Mouse (Mus musculus): ENCODE measurements around the gene Acadm.

Gene Acadm

DNA sequence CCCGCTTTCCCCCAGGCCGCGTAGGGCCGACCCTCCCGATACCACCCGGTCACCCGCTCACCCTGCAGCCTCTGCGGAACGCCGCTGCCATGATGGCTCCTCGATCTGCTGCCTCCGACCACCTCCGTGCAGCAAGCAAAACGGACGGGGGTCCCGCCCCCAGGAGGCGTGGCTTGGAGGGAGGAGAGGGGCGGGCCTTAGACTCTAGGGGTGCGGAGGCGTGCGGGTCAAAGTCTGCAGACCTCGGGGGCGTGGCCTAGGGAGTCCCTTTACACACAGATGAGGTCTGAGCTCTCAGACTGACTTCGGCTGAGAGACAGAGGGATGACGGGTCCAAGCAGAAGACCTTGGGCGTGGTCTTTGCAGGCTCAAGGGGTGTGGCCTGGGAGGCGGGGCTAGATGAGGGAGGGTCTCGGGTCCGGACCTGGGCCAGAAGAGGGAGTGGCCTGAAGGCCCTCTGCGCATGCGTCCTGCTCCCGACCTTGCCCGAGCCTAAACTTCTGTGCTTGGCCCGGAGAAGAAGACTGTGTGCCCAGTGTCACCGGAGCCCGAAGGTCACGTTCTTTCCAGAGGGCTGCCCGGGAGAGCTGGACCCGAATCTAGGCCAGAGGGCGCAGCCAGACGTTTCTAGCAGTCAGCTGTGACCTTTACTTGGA, at the start of gene Acadm:
TSS of gene Acadm (minus strand) at position 298 of the 656 bp plus-strand sequence.
- DNase-seq: peak; percentile 99

DNA sequence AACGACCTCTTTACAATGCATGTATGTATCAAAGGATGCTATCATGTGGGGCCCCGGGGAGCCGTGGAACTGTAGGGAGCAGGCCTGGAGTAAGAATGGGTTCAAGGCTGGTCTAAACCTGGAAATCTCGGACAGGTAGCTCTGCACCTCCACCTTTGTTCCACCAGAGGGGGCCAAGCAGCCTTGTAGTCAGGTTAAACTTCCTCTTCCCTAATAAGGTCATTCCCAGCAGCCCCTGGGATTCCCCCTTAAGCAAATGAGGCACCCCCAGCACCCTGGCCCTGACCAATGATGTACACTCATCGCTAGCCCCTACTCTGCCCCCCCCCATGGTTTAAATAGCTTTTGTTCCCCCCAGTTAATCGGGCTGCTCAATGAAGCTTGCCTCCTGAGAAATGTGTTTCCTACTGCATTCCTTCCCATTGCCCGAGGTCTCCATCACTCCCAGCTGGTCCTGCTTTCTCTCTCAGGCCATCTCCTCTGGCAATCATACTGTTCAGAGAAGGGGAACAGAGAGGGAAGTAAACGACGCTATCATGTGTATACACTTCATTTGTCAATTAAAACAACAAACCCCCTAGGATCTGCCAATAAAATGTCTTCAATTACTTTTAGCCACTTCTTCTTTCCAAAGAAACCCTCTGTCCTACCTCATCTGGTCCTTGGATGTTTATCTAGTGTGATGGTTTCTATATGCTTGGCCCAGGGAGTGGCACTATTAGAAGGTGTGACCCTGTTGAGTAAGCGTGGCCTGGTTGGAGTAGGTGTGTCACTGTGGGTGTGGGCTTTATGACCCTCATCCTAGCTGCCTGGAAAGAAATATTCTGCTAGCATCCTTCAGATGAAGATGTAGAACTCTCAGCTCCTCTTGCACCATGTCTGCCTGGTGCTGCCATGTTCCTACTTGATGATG, 40.3 kb upstream of the Acadm start:
- peak in 1 of 2 experiments; percentile 31 for DNase-seq

DNA sequence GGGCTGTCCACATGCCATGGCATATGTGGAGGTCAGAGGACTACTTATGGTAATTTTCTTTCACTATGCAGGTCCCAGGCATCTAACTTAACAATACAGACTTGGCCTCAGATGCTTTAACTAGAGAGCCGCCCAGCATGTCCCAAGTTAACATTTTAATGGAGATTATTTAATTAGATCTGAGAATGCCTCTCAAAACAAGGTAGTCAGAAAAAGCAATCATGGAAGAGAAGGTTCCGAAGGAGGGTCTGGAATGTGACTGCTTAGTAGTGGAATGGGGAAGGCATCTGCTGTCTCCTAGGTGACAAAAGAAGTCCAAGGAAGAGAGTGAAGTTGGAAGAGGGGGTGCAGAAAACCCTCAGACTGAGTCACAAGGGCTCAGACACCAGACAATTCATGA, 36.2 kb upstream of the Acadm start:
- no peak for DNase-seq

DNA sequence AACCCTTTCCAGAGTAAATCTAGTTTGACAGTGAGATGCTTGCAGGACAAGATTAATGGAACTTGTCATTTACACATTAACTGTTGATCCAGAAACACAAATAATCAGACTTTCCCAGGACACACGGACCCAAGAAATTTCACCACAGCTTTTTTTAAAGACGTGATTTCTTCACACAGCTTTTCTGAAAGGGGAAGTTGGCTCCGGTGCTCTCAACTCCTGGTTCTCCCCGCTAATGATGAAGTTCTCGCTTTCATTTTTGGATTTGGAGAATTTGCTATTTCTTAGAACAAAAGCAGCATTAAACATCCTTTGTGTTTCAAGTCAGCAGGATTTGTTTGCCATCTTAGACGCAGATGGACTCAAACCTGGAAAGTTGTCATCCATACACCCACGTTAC, 31.4 kb upstream of the Acadm start:
- DNase-seq: no peak

DNA sequence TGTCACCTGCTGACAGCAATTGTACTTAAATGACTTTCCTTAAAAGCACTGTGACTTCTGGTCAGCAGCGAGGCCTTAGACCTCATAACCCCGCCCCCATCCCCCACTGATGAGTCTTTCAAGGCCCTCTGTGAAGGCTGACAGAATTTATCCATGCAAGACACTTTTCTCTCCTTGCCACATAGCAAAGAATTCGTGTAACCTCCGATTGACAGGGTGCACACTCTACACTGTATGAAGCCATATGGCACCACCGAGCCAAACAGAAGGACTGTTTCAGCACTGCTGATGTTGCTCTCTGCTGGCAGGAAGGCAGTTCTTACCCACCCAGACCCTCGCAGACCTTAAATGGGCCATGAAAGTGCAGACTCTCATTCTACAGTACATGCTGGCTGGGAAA, 30.6 kb upstream of the Acadm start:
- no peak for DNase-seq

DNA sequence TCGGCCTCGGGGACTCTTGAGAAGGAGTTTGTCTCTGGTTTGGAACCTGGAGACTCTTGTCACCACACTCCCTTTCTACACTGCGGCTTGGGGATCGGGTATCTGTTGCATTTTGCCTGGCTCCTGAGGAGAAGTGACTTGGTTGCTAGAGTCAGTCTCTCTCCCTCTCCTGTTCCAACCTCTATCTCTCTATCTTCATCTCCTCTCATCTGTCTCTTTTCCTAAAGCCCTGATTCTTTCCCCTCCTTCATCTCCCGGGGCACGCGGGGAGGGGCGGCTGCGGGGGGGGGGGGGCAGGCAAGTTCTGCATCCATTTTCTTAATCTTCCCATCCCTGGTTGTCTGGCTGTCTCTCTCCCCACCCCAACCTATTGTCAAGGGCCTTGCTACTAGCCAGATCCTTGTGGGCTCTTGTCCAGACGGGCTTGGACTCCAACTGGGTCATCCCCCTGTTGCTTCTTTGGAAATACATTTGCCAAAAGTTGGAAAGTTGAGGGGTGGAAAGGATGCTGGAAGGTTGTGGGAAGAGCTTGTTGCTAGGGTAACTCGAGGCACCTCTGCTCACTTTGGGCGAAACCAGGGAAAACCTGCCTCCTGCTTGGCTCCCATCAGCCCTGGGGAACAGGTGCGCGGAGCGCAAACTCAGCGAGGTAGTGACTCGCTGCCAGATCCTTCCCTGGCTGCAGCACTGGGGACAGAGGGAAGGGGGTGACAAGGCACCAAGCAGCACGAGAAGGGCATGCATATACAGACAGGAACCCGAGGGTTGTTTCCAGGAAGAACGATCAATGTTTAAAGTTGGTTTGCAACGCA, 29.7 kb upstream of the Acadm start:
- DNase-seq: no peak

DNA sequence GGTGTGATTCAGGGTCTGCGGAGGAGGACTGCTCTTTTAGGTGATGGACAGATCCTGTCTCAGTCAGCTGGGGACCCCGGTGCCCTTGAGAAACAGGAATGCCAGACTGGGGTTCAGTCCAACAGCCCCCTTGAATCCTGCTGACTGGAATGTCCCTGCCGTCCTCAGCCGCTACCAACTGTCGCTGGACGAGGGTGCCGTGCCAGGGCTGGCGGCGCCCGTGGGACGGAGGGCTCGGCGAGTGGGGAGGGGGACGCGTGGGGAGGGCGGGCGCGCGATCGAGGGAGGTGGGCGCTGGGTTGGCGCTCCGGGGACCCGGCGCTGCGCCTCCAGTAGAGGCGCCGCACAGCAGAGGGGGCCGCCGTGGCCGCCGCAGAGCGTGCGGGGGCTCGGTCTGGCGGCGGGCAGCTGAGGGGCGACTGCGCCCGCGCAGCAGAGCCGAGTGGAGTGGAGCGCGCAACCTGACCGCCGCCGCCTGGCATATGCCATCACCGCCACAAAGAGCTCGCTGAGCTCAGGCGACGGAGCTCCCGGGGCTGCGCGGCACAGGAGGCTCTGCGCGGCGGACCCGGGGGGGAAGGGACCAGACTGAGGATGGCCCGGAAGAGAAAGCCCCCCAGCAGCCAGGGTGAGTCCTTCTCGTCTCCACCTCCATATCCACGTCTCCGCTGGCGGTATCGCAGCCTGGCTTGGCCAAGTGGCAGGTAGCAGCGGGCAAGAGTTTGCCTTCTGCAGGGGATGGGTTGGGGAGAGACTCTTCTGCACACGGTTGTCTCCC, 28.9 kb upstream of the Acadm start, which contains the start of gene Slc44a5:
TSS of gene Slc44a5 (plus strand) at position 266 of the 778 bp plus-strand sequence.
- no peak for DNase-seq

DNA sequence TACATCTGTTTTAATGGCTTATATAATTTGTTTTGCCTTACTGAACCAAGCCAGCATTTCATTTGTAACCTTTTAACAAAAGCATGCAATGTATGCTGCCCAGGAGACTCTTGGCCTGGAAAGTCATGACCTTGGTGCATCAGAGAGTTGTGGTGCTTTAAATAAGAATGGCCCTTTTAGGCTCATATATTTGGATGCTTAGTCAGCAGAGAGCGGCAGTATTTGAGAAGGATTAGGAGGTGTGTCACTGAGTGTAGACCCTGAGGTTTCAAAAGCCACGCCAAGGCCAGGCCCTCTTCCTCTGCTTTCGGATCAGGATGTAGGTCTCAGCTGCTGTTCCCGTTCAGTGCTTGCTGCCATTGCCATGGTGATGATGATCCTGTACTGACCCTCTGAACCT, 25.0 kb upstream of the Acadm start:
- no peak for DNase-seq

DNA sequence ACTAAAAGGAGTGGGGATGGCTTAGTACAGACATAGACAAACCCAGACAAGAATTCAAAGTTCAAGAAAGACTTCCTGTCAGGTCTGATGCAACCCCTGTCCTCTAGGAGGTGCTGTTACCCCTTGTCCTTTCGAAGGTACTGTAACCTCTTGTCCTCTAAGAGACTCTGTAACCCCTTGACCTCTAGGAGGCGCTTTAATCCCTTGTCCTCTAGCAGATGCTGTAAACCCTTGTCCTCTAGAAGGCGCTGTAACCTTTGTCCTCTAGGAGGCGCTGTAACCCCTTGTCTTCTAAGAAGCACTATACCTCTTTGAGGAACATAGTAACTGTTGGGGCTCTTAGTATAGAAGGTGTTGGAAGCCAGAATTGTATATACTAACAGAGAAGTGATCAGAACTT, 24.1 kb upstream of the Acadm start:
- DNase-seq: no peak

DNA sequence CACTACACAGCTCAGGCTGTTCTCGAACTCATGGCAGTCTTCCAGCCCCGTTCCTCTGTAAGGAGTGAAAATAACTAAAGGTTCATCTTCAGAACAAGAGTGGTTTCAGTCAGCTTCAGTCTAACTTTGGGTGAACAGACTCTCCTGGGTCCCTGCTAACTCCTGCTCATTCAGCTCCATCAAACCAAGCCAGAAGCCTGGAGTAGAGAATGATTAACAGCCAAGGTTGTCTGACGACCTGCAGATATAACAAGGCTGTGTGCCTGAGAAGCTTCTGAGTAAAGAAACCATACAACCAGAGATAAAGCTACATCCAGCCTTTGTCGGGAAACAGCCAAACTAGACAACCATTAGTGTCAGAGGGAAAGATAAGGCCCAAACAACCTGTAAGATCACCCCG, 23.0 kb upstream of the Acadm start:
- no peak for DNase-seq

DNA sequence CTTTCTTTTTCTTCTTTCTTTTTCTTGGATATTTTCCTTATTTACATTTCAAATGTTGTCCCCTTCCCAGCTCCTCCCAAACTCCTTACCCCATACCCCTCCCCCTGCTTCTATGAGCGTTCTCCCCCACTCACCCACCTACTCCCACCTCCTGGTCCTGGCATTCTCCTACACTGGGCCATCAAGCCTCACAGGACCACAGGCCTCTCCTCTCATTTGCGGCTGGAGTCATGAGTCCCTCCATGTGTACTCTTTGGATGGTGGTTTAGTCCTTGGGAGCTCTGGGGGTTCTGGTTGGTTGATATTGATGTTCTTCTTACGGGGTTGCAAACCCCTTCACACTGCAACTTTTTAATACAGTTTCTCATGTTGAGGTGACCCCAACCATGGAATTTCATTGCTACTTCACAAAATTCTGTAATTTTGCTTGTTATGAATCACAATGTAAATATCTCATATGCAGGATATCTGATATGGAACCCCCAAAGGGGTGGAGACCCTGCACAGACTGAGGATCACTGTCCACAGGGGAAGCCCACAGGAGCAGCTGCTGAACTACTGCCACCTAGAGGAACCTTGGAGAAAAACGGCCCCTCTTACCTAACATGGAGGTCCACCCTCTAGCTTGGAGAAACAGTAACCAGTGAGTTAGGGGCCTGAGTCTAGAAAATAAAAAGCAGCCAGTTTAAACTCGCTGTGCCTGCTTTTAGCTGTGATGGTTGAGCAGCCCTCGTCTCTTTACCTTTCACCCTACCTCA, 17.4 kb upstream of the Acadm start:
- DNase-seq: no peak

DNA sequence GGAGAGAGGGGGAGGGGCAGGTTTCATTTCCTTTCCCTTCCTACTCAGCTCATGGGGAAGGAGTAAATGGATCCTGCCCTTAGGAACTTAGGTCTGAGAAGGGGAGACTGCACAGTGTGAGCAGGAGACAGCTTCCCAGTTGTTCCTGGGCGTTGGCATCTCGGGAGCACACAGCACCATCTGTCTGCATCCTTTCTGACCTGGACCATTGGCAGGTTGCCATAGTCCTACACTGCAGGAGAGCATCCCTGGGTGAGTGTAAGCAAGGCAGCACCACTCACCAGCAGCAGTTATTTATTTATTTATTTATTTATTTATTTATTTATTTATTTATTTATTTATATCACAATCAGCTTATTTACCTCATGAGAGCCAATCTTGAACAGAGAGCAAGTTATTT, 16.5 kb upstream of the Acadm start:
- no peak for DNase-seq

DNA sequence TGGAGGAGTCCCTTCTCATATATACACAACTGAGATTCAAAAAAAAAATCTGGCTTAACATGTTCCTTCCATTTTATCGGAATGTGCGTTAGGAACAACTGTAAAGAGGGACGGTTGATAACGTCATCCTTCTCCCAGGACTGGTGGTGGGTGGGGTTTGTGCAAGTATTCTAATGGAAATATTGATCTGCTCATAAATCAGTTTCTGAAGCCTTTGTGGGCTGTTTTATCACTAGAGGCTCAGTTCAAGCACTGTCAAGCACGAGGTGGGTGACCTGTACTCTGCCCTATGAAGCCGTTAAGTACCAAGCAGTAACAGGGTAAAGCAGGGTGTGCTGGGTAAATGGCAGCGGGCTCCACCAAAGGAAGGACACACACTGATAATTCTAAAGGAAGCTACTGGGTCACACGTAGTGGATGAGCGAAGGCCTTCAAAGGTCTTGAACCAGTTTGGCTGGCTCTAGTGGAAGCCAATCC, 15.3 kb upstream of the Acadm start:
- DNase-seq: no peak

DNA sequence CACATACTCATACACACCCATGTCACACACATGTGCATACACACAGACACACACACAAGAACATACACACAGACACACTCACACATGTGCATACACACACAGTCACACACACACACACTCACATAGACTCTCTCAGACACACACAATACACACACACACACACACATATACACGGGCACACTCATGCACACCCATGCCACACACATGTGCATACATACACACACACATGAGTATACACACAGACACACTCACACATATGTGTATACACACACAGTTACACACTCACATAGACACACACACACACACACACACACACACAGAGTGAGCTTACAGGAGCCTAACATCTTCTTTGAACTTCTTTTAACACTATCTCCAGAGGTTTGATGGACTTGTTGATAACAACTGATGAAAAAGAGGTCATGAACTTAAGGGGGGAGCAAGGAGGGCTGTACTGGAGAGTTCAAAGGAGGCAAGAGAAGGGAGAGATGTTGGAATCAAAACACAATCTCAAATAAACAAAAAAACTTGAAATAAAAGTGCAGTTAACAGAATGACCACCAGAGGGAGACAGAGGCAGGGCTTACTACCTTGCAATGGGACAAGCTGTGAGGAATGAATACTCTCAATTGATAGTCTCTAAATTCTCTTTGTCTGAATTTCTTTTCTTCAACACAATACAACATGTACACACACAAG, 14.8 kb upstream of the Acadm start:
- no peak for DNase-seq

DNA sequence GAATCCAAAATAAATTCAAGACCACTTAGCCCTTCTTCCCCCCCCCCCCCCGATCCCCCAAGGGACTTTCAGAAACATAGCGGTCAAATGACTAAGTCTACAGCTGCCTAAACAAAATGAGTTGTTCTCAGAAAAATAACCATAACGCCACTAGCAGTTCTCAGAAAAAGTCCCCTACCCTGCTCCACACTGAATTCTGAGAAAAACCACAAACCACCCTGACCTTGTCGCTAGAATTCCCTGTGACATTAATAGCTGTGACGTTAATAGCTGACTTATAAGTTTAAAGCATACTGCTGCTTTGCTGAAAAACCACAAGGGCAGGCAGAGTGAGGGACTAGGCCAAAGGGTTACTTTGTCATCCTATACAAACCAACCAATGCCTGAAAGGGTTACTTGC, 13.5 kb upstream of the Acadm start:
- no peak for DNase-seq

DNA sequence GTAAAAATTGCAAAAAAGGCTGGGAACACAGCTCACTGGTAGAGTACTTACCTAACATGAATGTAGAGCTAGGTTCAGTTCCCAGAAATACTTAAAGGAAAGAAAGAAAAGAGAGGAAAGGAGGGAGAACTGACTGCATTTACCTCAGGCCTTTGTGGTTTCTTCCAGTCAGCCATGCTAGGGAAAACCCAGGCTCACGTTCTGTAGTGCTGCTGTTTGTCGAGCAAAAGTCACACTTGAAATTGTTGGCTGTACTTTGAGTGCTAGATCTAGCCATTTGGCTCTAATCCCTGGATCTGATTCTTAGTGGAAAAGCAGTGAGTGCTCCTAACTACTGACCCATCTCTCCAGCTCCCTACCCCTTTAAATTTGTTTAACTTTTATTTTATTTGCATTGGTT, 3.7 kb upstream of the Acadm start:
- no peak for DNase-seq

DNA sequence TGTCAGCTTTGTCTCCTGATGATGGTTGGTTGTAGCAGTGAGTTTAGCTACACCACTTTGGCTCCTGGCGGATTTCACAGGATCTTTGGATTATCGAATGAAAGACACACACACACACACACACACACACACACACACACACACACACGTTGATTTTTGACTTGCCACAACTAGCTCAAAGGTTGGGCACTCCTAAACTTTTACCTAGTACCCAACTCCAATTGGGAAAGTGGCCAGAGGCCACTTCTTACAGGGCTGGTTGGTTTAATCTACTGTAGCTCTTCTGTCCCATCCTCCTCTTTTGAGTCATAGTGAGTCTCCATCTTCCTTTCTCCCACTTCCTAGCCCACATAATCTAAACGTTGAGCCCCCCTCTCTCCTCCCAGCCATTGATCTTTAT, 2.8 kb upstream of the Acadm start:
- DNase-seq: no peak

DNA sequence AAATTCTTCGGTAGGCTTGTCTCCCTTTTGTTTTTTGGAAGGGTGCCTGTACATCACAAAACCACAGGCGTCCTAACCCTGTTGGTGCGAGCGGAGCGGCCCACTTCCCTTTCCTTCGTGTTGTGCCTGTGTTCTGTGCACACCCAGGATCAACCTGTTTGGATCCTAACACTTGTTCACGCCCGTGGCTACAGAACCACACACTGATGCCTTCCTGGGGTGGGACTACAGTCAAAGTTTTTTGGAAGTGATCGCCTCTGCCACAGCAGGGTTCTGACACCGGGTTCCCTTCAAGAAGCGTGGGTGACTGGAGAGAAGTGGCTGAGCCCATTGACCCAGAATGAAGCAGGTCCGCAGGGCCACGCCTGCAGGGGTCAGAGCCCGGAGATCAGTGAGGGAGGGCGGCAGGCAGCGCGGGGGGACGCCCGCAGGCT, 514 bp downstream of the Acadm start:
- no peak for DNase-seq

DNA sequence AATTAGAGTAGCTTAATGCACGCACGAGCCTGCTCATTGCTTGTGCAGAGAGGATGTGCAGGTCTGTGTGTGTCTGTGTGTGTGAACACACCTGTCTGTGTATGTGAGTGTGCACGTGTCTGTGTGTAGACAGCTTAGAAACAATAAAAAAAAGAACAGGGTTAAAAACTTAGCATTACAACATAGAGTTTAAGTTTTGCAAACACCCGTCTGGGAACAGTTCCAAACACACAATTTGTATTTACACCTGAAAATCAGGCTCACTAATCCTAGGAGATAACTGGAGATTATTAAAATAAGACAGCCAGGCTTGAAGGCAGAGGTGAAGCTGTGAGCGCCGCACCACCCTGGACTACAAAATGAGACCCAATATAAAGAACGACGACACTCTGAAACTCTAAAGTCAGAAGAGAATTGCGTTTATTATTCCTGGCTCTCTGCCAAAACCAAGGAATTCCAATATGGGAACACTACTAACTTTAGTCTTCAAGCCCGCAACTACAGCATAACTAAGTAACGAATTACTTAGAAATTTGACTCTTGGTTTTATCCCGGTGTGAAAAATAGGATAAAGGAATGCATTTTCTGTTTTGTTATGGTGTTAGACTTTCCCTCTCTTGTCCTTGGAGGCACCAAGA, 1.3 kb downstream of the Acadm start:
- no peak for DNase-seq

DNA sequence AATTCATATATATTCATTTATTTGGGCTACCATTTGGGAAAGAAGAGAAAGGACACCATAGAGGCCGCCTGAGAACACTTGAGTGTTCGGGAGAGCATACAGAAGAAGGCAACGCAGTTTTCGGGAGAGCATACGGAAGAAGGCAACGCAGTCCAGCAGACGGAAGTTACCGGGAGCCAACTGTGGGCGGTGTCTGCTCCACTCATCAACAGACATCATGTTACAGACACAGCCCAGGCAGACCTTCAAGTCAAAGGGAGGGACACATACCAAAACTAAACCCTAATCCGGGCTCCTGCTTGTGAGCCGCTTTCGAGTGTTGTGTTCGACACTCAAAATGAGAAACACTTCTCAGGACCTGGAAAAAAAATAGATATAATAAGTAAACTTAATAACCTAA, 2.8 kb downstream of the Acadm start:
- DNase-seq: no peak

DNA sequence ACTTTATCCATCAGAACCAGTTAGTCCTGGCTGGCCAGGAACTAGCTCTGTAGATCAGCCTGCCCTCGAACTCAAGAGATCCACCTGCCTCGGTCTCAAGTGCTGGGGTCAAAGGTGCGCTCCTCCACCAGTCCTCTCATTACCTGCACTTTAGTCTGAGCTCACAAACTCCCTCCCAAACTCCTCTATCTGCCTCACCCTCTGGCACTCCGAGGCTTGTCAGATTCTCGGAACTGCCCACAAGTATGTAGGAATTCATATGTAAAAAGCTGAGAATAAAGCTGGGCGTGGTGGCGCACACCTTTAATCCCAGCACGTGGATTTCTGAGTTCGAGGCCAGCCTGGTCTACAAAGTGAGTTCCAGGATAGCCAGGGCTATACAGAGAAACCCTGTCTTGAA, 3.9 kb downstream of the Acadm start:
- no peak for DNase-seq
